Comparison of ENCODE assay signal across 10 mouse cellular contexts in genomic region chr3:89512225-89512624, GRCm38 (mm10). TPM values are rescaled to one million over a fixed set of nuclear protein-coding genes. Genes with fewer than 3 reads are reported as not detected.
DNase-seq lines count a peak whose midpoint lies in the region; ATAC-seq and TF ChIP-seq lines count a peak whose summit lies in the region.
"Had no signal": no experiment of that assay in that cellular context is flagged by ENCODE, and none has a peak within 500 bp of the region (broad histone marks: within the 10 kb centered on the region; RNA-seq: fewer than 3 reads in every experiment).

No protein-coding gene starts in this region.

- peaks cover 13% of the 10 kb centered on the region for H3K4me1 ChIP-seq in olfactory bulb, adult 2 months (ENCODE audit: control insufficient read depth, insufficient read depth, low read length)

- peak; percentile 42; the same call in 1 of the 2 replicates for TF ChIP-seq CTCF in olfactory bulb, adult 2 months (IDR thresholded peaks at IDR 0.05; ENCODE audit: insufficient read depth, low read depth, low read length)

- no peak for ATAC-seq in cerebellum, adult (ENCODE audit: insufficient number of reproducible peaks, low FRiP score, low TSS enrichment)
- ATAC-seq: intestine, embryonic 16.5 days had no signal

- no peak overlapping the region for H3K4me3 ChIP-seq in olfactory bulb, adult 2 months (ENCODE audit: insufficient read depth, low read depth, low read length)
- H3K4me3 ChIP-seq: embryonic facial prominence, embryonic 12.5 days had no signal

- 92% methylated on average over 2 of the region's 2 CpGs for WGBS in olfactory bulb, adult 2 months

- DNase-seq in cerebellum, postnatal 14 days: peak; percentile 44 to 60
- DNase-seq in left cerebral cortex, postnatal 4 days: peak; percentile 35
- no peak for DNase-seq in left cerebral cortex, adult 18-20 months (ENCODE audit: low spot score in 2 of 2)
- peak; percentile 79 for DNase-seq in R1 (ENCODE audit: low read depth, low spot score)
- no peak for DNase-seq in frontal cortex, postnatal 10 days (ENCODE audit: low spot score in 2 of 2)
- DNase-seq in T-cell, adult 2 months (ENCODE audit: low spot score): no peak

- no peak for TF ChIP-seq POLR2A in olfactory bulb, adult 2 months (IDR thresholded peaks at IDR 0.05; ENCODE audit: insufficient read depth, low read depth, low read length)

- intact Hi-C loops in left cerebral cortex, postnatal 4 days (cut with DNase I): no loop called here

- H3K27ac ChIP-seq in olfactory bulb, adult 2 months (ENCODE audit: insufficient read depth, low read depth, low read length): no peak overlapping the region
- H3K27ac ChIP-seq: embryonic facial prominence, embryonic 12.5 days had no signal

RNA-seq across cellular contexts. Expression of gene Kcnn3, which starts 7.7 kb away (rescaled TPM):
- 10 to 100 TPM; 19.5 to 20.7 TPM for total RNA-seq in left cerebral cortex, postnatal 4 days (2021)
- total RNA-seq in left cerebral cortex, adult 18-20 months (2021): 10 to 100 TPM; 20.4 to 26.9 TPM
- polyA plus RNA-seq in olfactory bulb, adult 2 months (2012; ENCODE audit: insufficient read depth, insufficient read length, low replicate concordance, missing spikeins): not detected in 2 replicates

RNA-seq across cellular contexts. Expression of gene Pmvk, which starts 57.9 kb away (rescaled TPM):
- total RNA-seq in left cerebral cortex, postnatal 4 days (2021): 10 to 100 TPM; 43.7 to 53.4 TPM
- total RNA-seq in left cerebral cortex, adult 18-20 months (2021): 10 to 100 TPM; 37.8 to 38.3 TPM
- polyA plus RNA-seq in olfactory bulb, adult 2 months (2012; ENCODE audit: insufficient read depth, insufficient read length, low replicate concordance, missing spikeins): not detected in 2 replicates

Comparison
In these comparisons a context has a peak if more than half of its experiments do, and no peak if none do; other contexts are left out.
1. DNase-seq: peak in cerebellum, postnatal 14 days (2 of 2), left cerebral cortex, postnatal 4 days (single experiment) and R1 (single experiment); none in left cerebral cortex, adult 18-20 months (0 of 2), frontal cortex, postnatal 10 days (0 of 2) and T-cell, adult 2 months (single experiment).